Mouse (Mus musculus) thymus, postnatal 10 days (tissue): ENCODE data around the gene Samd4b.
"Not testable (repeated sequence)": the region's sequence is repeated elsewhere in the genome, so short reads cannot be mapped to it uniquely, and the experiment has no call there.

Experiments used
- DNase-seq, 2 experiments: peaks; one replicate each; pipeline ENCODE4 v3.0.0; 2021; ENCODE audit warnings: low spot score in 2 of 2

The Samd4b gene

DNA sequence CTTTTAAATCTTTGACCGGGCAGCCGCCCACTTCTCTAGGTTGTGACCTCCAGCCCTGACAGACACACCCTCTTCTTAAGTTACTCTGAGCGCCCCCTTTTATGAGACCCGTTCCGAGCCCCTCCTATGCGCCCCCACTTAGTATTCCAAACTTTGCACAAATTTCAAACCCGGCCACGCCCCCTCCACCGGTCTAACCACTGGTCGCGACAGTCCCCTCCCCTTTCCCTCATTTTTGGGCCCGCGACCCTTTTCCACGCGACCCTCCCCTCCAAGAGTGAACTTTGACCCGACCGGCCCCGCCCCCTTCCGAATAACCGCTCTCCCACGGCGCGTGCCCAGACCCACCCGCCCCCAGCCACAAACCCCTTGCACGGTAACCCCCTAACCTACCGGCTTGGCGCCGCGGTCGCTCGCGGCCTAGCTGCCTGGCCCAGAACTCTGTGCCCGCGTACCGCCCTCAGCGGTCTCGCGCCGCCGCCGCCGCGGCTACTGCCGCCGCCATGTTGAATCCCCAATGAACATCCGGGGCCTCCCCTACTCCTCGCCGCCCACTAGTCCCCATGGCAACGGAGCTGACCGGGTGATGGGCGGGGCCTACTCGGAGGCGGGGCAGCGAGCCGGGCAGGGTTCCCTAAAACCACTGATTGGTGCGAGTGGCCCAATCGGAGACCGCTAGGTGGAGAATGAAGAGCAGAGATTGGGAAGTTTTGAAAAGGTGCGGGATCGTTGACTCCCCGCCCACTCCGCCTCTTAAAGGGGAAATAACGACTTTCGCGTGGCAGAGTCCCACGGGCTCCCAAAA lies at the start of gene Samd4b, which contains the start of gene Pak4:
Gene Samd4b (minus strand): TSS at position 503 of the 805 bp plus-strand sequence.
Gene Pak4 (minus strand): TSS at position 544 of the 805 bp plus-strand sequence.
- peak; percentile 99 to 100 for DNase-seq

DNA sequence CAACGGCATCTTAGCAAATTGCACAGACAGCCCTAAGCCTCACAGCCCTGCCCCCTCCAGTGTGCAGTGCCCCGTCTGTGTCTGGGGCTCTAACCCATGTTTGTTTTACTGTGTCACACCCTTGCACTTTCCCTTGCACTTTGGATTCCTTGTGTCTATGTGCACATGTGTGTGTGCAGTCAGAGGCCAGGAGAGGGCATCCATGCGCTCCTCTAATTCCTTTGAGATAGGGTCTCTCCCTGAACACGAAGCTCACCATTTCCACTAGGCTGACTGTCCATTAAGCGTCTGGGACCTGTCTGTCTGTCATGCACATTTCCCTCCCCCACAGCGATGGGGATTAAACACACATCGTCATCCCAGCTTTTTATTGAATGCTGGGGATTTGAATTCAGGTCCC lies 49.1 kb upstream of the Samd4b start:
- peak in 1 of 2 experiments; percentile 18 for DNase-seq

DNA sequence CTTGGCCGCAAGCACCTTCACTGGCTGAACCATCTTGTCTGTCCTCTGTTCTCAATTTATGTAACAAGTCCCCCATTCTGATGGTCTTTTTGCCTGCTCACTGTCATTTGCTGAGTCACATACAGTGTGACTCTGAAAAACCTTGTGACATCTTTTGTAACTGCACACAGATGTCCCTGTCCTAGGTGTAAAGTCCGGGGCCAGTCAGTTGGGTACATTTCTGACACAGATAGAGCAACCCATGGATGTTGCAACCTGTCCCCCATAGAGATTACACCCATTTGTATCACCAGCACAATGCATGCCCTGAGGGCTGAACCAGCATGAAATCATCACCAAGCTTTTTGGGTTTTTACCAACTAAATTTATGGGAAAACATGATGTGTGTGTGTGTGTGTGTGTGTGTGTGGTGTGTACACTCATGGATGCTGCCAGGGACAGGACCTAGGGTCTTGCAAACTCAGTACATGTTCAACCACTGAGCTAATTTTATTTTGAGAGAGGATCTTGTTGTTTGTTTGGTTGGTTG lies 48.1 kb upstream of the Samd4b start:
- no peak for DNase-seq

DNA sequence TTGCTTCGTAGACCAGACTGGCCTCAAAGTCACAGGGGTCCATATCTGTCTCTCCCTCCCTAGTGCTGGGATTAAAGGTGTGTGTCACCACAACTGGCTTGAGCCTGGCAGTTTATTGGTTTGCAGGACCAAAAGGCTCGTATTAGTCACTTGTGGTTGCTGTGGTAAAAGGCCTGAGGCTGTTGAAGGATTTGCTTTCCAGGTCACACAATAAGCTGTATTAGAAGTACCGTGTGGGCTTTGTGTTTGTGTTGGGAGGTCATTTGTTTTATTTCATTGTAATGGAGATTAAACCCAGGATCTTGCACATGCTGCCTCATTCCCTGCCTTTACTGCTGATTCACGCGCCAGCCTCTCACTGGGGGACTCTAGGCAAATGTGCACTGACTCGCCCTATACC lies 47.4 kb upstream of the Samd4b start:
- no peak for DNase-seq

DNA sequence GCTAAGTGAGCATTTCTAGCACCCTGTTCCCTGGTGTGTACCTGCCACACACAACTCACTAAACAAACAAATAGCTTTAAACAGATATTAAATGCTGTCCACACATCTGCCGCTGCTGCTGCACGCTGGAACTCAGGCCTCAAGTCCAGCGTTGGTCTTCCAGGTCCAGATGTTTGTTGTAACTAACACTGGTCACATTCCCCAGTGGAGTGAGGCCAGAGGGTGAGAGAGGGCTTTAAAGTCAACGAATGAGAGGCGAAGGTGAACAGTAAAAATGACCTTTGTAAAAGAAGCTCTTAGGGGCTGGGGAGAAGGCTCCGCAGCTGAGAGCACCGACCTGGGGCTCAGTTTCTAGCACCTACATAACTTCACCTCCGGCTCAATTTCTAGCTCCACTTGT lies 43.6 kb upstream of the Samd4b start:
- no peak for DNase-seq

DNA sequence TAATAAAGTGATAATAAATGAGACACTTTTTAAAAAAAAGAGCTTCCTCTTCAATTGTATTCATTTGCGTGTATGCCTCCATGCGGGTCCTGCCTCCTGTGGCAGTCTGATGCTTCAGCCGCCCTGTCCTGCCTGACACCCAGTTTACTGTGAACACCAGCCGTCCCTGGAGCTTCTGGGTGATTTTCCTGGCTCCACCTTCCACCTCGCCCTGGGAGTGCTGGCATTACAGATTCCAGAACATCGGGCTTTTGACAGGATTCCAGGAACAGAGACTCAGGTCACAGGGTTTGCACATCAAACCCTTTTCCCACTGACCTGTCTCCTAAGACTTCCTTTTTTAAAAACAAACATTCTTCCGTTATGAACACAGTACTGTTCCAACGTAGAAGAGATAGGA lies 39.6 kb upstream of the Samd4b start:
- DNase-seq: no peak

DNA sequence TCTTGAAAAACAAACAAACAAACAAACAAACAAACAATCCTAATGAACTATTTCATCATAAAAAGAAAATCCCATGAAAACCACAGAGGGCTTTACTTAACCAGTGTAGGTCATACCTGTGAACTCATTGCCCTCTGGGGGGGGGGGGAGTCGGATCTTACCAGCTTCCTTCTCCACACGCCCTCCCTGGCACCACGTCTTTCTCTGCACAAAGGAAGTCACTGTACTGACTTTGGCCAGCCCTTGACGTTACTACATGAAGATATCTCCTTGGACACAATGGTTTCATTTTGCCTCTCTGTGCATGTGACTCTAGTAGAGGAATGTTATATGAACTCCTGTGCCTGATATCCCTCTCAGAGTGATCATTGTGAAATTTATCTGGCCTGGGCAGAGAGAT lies 36.2 kb upstream of the Samd4b start:
- no peak for DNase-seq

DNA sequence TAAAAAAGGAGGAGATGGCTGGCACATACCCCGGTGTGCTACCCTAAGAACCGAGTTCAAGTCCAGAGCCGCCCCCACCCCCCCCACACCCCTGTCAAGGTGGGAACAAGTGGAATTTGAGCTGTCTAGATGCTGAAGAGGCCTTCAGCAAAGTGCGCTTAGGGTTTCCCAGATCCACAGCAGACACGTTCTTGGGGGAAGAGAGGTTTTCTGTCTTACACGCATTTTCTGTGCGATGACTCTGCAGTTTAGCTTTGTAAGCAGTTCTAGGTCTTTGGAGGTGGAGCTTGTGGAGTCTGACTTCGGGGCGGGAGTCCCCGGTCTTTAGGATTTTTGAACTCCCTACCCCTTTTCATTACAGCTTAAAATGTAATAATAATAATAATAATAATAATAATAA lies 33.1 kb upstream of the Samd4b start, which contains the start of gene Acp7:
Gene Acp7 (minus strand): TSS at position 260 of the 400 bp plus-strand sequence.
- DNase-seq: no peak

DNA sequence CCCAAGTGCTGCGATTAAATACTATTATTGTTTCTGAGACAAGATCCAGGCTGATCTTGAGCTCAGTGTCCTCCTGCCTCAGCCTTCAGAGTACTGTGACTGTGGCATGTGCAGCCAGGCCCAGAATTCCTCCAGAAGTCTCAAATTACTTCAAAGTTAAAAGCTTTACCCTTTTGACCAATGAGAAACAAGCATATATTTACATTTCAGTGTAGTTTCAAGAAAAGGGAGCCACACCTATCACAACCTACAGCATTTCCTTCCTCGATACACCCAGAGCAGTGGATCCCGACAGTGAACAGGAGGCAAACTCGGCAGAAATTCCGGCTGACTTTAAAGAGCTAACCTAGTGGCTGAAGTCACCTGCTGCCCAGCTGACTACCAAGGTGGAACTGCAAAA lies 26.8 kb upstream of the Samd4b start:
- DNase-seq: no peak

DNA sequence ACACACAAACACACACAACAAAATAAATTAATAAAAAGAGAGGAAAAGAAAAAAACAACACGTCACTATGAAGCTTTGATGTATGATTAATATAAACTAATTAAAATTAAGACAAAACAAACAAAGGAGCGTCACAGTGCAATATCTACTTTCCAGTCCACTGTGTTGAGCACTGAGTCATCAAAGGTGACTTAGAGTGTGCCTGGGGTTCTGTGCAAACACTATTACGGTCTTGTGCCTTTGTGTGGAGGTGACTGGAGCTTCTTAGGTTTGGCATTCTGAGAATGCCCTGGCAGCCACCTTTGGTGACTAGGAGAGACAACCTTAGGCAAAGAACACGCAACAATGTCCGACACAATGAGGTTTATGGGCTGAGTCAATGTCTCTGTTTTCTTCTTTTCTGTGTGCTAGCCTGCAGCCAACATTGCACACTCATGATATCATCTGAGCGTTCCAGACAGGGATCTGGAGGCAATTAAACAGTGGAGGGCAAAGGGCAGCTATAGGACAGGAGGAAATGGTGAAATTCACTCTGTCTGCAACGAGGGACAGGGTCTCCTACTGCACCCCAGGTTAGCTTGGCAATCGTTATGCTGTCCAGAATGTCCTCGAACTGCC lies 21.3 kb upstream of the Samd4b start:
- no peak for DNase-seq

DNA sequence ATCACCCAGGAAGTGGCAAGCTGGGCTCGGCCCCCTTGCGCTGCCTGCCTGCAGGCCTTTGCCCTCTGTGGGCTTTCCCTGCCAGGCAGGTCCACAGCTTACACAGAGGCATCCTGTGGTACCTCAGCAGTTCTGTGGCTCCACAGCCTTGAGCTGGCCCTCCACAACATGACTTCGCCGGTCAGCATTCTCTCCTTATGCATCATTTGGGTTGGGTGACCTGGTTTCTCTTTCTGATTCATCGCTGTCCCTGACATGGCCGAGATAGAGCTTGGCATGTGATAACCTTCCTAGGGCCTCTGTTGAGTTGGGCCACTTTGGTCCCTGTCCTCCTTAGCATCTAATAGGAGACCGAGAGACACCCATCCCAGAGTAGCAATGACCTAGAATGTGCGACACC lies 8.0 kb upstream of the Samd4b start:
- no peak for DNase-seq

DNA sequence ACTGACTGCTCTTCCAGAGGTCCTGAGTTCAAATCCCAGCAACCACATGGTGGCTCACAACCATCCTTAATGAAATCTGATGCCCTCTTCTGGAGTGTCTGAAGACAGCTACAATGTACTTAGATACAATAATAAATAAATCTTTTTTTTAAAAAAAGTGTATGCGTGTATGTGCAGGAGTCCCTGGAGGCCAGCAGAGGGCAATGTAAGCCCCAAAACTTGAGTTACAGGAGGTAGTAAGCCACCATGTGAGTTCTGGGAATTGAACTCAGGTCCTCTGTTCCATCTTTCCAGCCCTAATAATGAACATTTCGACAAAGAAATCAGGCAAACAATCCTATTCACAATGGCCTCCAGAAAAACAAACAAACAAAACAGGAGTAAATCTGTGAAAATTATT lies 5.8 kb upstream of the Samd4b start:
- DNase-seq: not testable (repeated sequence)

DNA sequence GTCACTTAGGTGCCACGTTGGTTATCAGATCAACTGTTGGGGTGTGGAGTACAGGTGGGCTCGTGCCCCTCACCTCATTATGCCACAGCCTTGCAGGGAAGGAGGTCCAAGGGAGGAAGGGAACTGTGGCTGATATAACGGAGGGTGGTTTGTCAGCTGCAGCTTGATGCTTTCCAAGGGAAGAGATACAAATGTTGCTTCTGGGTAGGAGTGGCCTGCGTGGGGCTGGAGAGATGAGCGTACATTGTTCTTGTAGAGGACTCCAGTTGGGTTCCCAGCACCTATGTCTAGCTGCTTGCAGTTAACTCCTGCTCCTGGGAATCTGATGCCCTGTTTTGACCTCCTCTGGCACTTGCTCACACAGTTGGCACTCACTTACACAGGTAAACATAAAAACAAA lies 5.2 kb upstream of the Samd4b start:
- DNase-seq: no peak

DNA sequence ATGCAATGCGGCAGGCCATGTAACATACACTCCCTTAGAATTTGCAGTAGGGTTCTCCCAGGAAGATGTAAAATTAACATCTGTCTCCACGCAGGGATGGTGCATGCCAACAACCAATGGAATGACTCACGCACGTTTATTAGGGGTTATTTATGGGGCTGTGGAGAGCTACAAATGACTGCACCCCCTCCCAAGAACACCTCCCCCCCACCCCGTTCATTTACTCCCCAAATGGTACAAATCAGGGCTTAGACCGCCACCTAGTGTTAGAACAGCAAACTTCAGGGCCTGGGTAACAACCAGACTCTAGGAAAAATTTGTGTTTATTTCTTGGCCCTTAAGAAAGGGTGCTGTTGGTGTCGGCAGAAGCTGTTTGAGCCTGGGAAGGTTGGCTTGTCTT lies 3.7 kb upstream of the Samd4b start:
- DNase-seq: peak; percentile 40 to 69

DNA sequence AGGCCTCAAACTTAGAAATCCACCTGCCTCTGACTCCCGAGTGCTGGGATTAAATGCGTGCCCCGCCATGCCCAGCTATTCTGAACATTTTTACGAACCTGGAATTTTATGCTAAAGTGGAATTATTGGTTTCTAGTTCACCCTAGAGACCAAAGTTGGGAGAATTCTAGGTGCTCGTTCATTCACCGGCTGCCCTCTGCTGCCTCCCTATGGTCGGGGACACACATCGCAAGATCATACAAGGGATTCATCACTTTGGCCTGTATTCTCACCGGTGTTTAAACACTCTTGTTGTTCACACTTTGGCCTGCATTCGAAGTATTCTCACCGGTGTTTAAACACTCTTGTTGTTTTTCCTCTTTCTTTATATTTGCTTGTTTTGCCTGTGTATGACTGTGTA lies 3.1 kb upstream of the Samd4b start:
- DNase-seq: peak; percentile 60 to 83

DNA sequence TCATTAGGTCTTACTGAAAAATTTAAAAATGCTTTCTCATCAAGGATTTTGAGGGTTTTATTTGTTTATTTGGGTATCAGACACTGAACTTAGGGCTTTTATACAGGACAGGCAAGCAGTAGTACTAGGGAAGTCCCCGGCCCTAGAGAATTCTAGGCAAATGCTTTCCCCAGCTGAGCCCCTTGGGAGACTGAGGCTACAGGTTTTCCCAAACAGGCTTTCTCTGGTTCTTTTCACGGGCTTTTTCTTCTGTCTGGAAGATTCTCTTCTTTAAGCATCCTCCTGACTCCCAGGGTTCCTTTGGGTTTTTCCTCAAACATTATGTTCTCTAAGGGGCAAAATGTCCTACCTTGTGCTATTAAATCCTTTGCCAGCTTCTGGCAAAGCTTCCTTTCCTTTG lies 1.0 kb upstream of the Samd4b start:
- no peak for DNase-seq

DNA sequence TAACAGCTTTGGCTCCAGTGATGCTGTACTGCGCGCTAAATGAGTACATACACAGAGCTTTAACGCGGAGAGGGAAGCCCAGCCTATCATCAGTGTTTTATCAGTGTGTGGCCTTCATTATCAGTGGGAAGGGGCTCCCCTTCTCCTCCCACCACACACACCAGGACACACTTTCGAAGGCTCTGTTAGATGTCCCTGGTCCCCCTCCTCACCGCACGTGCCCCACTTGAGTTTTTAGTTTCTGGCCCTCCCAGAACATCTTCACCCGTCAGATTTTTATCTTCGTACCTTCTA lies 720 bp downstream of the Samd4b start:
- DNase-seq: no peak

DNA sequence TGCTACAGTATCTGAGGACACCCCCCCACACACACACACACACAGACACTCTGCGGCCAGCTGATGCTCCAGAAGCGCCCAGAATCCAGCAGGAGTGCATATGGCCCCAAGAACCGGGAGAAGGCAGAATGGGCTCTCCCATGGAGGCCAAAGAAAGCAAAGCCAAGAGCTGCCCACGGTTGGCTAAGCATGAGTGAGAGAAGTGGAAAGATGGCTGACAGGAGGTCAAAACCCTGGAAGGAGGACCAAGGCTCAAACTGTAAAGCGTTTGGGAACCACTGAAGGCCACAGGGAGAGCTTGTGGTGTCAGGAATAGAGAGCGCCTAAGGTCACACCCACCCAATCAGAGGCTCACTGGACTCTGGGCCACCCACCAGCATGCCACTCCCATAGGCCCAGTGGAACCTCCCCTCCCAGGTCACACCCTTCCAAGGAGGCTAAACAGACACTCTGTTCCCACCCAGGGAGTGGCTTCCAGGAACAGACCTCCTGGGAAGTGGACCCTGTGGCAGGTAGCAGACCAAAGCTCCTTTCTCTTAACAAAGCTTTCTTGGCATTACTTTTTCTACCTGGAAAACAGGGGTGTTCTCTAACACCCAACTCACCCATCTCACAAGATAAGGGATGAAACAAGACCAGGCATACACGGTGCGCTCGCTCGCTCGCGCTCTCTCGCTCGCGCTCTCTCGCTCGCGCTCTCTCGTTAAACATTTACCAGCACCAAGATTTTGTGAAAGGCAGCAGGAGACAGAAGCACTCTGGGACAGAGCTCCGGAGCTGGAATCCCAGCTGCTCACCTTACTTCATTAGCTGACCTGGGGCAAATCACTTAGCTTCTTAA lies 1.3 kb downstream of the Samd4b start:
- DNase-seq: no peak

DNA sequence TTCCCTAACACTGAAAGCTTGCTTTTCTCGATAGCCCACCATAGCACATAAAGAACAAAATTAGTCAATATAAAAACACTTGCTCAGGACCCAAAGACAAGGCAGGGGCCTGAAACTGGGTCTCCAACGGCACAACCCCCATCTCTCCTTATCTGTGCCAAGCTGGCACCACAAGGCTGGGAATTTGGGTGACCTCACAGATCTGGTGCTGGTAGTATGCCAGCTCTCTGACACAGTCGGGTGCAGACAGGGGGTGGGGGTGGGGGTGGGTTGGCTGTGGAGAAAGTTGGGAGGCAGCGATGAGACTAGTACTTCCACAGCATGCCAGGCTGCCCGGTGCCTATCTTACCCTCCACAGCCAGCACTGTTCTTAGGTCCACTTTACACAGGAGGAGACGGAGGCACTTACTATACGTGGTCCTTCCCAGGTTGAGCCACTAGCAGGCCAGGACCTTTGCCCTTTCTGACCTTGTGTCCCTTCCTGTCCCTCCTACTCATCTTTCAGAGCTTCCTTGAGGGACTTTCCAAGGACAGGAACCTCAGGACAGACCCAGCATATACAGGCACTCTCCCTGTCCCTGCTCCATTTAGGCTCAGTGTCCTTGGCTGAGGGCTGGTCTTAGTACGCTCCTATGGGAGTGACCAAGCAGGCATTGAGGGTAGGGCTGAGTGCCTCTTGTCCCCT lies 2.1 kb downstream of the Samd4b start:
- DNase-seq: no peak

DNA sequence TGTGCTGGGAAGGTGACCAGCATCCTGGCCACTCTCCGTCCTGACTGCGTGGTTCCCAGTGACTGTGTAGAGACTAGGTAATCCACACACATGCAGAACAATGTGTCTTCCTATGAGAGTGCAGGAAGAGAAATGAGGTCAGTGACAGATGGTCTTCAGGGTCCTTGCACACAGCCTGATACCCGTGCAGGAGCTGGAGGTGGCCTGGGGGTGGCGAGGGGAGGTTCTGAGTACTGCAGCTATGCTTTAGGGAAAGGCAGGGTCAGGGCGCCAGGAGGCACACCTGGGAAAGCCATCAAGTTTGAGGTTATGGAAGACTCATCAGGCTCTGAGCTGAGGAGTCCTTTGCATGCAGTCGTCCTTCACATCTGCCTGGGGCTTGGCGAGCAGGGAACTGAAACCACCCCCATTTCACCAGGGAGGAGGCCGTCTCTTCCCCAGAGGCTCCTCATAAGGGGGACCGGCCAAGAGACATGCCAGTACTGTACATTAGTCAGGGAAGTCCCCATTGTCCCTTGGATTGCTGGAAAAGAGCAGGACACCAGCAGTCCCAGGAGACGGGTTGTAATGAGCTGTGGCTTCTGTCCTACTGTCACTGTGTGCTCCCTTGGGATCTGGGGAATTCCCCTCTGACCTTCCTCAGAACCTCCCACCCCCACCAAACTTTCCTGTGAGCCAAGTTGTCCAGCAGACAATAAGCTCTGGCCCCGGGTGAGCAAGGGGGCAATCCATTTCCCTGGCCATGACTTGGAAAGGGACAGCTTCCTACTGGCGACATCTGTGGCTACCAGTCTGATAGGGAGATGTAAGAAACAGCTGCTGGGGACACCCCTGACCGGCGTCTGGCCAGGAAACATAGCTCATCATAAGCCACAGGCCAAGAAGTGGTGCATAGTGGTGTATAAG lies 4.5 kb downstream of the Samd4b start:
- no peak for DNase-seq

DNA sequence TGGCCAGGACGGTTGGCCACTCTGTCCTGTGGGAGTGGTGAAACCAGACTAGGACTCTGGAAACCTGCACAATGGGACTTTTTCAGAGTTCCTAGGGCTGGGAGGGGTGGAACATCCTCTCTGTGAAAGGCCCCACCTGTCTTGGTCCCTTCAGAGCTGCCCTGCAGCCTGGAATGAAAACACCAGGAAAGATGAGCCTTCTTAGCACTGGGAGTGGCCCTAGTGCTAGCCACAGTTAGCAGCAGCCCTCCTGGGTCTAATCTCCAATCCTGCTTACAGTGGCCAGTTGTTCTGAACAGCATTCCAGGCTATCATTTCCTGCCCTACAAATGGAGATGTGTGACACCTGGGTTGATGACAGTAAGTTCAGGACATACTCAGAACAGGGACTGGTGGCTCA lies 6.1 kb downstream of the Samd4b start:
- DNase-seq: no peak
